Mouse (Mus musculus): ENCODE results near the gene Abl2.

- TF ChIP-seq CTCF (IDR thresholded peaks at IDR 0.05; ENCODE audit: borderline replicate concordance, insufficient read depth, low read depth, low read length), result no peak
- no peak; the same call in 1 of the 2 replicates for TF ChIP-seq POLR2A (IDR thresholded peaks at IDR 0.05; ENCODE audit: borderline replicate concordance, insufficient read depth, low read length)
These were observed at the start of gene Abl2 for GRCm38 (mm10) chr1:156558024-156558930.
